Mouse (Mus musculus) liver, adult 2 months (tissue): ENCODE measurements at regions not wholly inside any gene's neighbourhood (a gene's known extent, or its start where the extent isn't known, plus 50 kb on each side); places are given as distances from the start of the nearest gene placed in this dataset.

Experiments used
- DNase-seq: peaks from one replicate; pipeline ENCODE4 v3.0.0-alpha.2; 2011; ENCODE audit warnings: low read depth, low spot score; ENCODE audit errors: extremely low read depth
- H3K27ac ChIP-seq: fragments of 200-500 bp; replicated peaks from 2 replicates; pipeline ENCODE4 v1.5.1; 2012; ENCODE audit warnings: low read depth, mild to moderate bottlenecking, control low read depth, inconsistent platforms, low read length; ENCODE audit not compliant: insufficient read depth
- H3K27me3 ChIP-seq: fragments of 200-500 bp; 2 replicates; pipeline ENCODE4 v1.6.1; 2012; ENCODE audit warnings: mild to moderate bottlenecking, moderate library complexity, low read length, inconsistent platforms; ENCODE audit not compliant: control insufficient read depth, insufficient read depth
- H3K36me3 ChIP-seq: fragments of 200-500 bp; 2 replicates; pipeline ENCODE4 v1.6.1; 2012; ENCODE audit warnings: low read length, inconsistent platforms; ENCODE audit not compliant: control insufficient read depth, insufficient read depth
- H3K4me1 ChIP-seq: fragments of 200-500 bp; 2 replicates; pipeline ENCODE4 v1.6.1; 2011; ENCODE audit warnings: low read length; ENCODE audit not compliant: control insufficient read depth, insufficient read depth
- H3K4me3 ChIP-seq: fragments of 200-500 bp; 2 replicates; pipeline ENCODE4 v1.5.1; 2011; ENCODE audit warnings: low read depth, mild to moderate bottlenecking, control low read depth, low read length, moderate library complexity; ENCODE audit not compliant: insufficient read depth
- H3K79me2 ChIP-seq: fragments of 200-500 bp; 2 replicates; pipeline ENCODE4 v1.6.1; 2012; ENCODE audit warnings: inconsistent platforms, mild to moderate bottlenecking, low read length, moderate library complexity; ENCODE audit not compliant: control insufficient read depth, insufficient read depth
- H3K9ac ChIP-seq: fragments of 200-500 bp; 2 replicates; pipeline ENCODE4 v1.6.1; 2012; ENCODE audit warnings: low read depth, mild to moderate bottlenecking, control low read depth, inconsistent platforms, low read length
- CTCF ChIP-seq: fragments of 200-500 bp; IDR thresholded peaks from 2 replicates; pipeline ENCODE4 v1.5.1; 2011; ENCODE audit warnings: low read depth, low read length, control low read depth
- POLR2A ChIP-seq: fragments of 200-500 bp; IDR thresholded peaks from 2 replicates; pipeline ENCODE4 v1.6.1; 2011; ENCODE audit warnings: low read length, control low read depth; ENCODE audit not compliant: insufficient read depth; ENCODE audit errors: extremely low read depth
- WGBS: fragments of 180-500 bp; shearing (Covaris S2); methylation state at CpG from one replicate; pipeline ENCODE4 v1.1.7; 2018; 5-methylcytosine and 5-hydroxymethylcytosine counted together

GRCm38 (mm10) chr1:136773743-136774142 is 149.0 kb downstream of the Zfp281 start:
- Histone ChIP-seq H3K4me3 (no peak overlapping the region), H3K27me3 (no peaks in the 10 kb centered on the region), H3K4me1 (no peaks in the 10 kb centered on the region), H3K27ac (no peak overlapping the region), H3K79me2 (no peaks in the 10 kb centered on the region), H3K36me3 (no peaks in the 10 kb centered on the region), H3K9ac (no peak overlapping the region)
- TF ChIP-seq CTCF (peak; percentile 32; the same call in 1 of the 2 replicates), POLR2A (no peak)
- DNase-seq: peak; percentile 42
- WGBS: 96% methylated on average over 6 of the region's 6 CpGs

DNA sequence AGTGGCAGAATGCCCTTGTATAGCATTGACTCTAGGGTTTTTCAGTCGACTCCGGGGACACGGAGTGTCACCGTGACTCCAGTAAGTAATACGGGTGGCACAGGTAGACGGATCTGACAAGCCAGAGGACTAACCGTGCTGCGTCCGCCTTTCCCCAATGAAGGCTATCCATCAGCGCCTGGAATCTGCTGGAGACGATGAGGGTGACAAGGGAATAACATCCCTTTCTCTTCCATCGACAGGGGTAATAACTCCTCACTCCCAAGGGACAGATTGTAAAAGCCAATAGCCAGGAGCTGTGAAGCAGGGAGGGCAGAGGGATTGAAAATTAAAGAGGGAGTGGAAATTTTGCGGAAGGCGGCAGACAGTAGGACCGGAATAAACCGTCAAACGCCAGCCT is 151.5 kb downstream of the Zfp281 start:
- DNase-seq: no peak
- Histone ChIP-seq H3K36me3 (no peaks in the 10 kb centered on the region), H3K79me2 (no peaks in the 10 kb centered on the region), H3K9ac (no peak overlapping the region), H3K27me3 (no peaks in the 10 kb centered on the region), H3K27ac (no peak overlapping the region), H3K4me1 (no peaks in the 10 kb centered on the region), H3K4me3 (no peak overlapping the region)
- 91% methylated on average over 17 of the region's 17 CpGs for WGBS
- TF ChIP-seq CTCF (no peak), POLR2A (no peak)

- no peak for DNase-seq
- no peak overlapping the region for H3K27ac ChIP-seq
Measured at GRCm38 (mm10) chr1:136777263-136777980, 152.7 kb downstream of the Zfp281 start.

DNA sequence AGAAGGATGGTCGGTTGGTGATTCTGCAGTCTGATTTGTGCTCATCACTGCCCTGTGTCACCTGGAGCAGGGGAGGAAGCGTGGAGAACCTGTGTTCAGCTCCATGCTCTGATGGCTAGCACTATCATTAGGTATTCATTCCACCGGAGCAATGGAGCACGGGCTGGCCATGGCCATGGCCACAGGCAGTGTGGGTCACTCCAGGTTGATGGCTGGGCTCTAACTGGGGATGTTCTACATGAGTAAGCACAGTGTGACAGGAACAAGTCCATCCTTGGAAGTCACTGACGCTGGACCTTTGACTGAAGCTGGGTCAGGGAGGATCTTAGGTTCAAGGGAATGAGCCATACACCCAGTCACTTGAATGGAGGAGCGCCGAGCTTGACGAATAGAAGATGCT is 154.7 kb downstream of the Zfp281 start:
- H3K27ac ChIP-seq: no peak overlapping the region
- DNase-seq: no peak

More at GRCm38 (mm10) chr1:136777263-136777980, 152.7 kb downstream of the Zfp281 start:
- TF ChIP-seq POLR2A: no peak
- Histone ChIP-seq H3K27me3 (no peaks in the 10 kb centered on the region), H3K4me3 (no peak overlapping the region), H3K36me3 (no peaks in the 10 kb centered on the region), H3K9ac (no peak overlapping the region), H3K79me2 (no peaks in the 10 kb centered on the region), H3K4me1 (no peaks in the 10 kb centered on the region)
- WGBS: 93% methylated on average over 20 of the region's 20 CpGs

DNA sequence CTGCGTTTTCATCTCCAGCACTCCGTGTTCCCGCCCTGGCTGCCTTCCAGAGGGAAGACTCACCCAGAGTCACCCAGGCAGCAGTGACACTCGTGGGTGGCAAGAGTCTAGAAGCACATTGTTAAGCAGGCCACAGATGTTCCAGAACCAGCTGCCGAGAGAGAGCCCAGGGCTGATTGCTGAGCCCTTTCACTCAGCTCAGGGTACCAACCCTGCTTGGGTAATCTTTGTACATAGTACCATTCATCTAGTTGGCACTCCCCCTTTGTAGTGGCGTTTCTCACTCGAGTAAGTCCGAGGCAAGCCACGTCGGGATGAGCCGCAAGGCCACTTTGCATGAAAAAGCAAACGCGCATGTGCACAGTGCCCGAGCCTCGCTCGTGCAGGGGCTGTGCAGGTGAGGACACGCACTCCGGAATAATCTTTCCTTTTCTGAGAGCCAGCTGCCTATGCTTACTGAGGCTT is 156.9 kb downstream of the Zfp281 start:
- TF ChIP-seq POLR2A: no peak
- no peak for TF ChIP-seq CTCF
- H3K27me3 ChIP-seq: no peaks in the 10 kb centered on the region
- no peaks in the 10 kb centered on the region for H3K4me1 ChIP-seq
- H3K79me2 ChIP-seq: no peaks in the 10 kb centered on the region
- H3K9ac ChIP-seq: no peak overlapping the region
- H3K36me3 ChIP-seq: no peaks in the 10 kb centered on the region
- 35% methylated on average over 18 of the region's 18 CpGs for WGBS
- DNase-seq: peak; percentile 43
- peak overlapping the region; percentile 34; the same call in 1 of the 2 replicates for H3K4me3 ChIP-seq
- H3K27ac ChIP-seq: no peak overlapping the region

More for the DNA sequence above, 154.7 kb downstream of the Zfp281 start:
- Histone ChIP-seq H3K4me3 (no peak overlapping the region), H3K36me3 (no peaks in the 10 kb centered on the region), H3K9ac (no peak overlapping the region), H3K79me2 (no peaks in the 10 kb centered on the region), H3K4me1 (no peaks in the 10 kb centered on the region), H3K27me3 (no peaks in the 10 kb centered on the region)
- WGBS: 95% methylated on average over 8 of the region's 8 CpGs
- TF ChIP-seq CTCF (no peak), POLR2A (no peak)

GRCm38 (mm10) chr1:136782261-136782660 is 157.6 kb downstream of the Zfp281 start:
- H3K27ac ChIP-seq: no peak overlapping the region
- no peak for DNase-seq

More at GRCm38 (mm10) chr1:136782261-136782660, 157.6 kb downstream of the Zfp281 start:
- H3K27me3 ChIP-seq: no peaks in the 10 kb centered on the region
- H3K4me3 ChIP-seq: no peak overlapping the region
- 52% methylated on average over 10 of the region's 10 CpGs for WGBS
- no peaks in the 10 kb centered on the region for H3K36me3 ChIP-seq
- TF ChIP-seq POLR2A (no peak), CTCF (no peak)
- no peaks in the 10 kb centered on the region for H3K79me2 ChIP-seq
- H3K4me1 ChIP-seq: no peaks in the 10 kb centered on the region
- no peak overlapping the region for H3K9ac ChIP-seq
